Mouse (Mus musculus) midbrain, embryonic 15.5 days (tissue): ENCODE results near the gene Upk1a. TPM values are rescaled to one million over a fixed set of nuclear protein-coding genes. Genes with fewer than 3 reads are reported as not detected.

Experiments
- ATAC-seq: fragments of 200-750 bp; cut with Nextera tagmentation; replicated peaks from 2 replicates; pipeline ENCODE4 v1.8.0; 2017; ENCODE audit warnings: moderate TSS enrichment
- H3K27ac ChIP-seq: fragments of 300-500 bp; sonication (generic); 2 replicates; pipeline ENCODE4 v1.5.1; 2015; ENCODE audit warnings: mild to moderate bottlenecking, inconsistent platforms
- H3K27me3 ChIP-seq: fragments of 300-500 bp; sonication (generic); replicated peaks from 2 replicates; pipeline ENCODE4 v1.6.1; 2015; ENCODE audit warnings: inconsistent platforms
- H3K36me3 ChIP-seq: fragments of 300-500 bp; sonication (generic); replicated peaks from 2 replicates; pipeline ENCODE4 v1.6.1; 2015; ENCODE audit warnings: inconsistent platforms
- H3K4me1 ChIP-seq: fragments of 300-500 bp; sonication (generic); 2 replicates; pipeline ENCODE4 v1.6.1; 2015; ENCODE audit warnings: inconsistent platforms
- H3K4me2 ChIP-seq: fragments of 300-500 bp; sonication (generic); 2 replicates; pipeline ENCODE4 v1.6.1; 2015; ENCODE audit warnings: inconsistent platforms, mild to moderate bottlenecking, moderate library complexity
- H3K4me3 ChIP-seq: fragments of 300-500 bp; sonication (generic); 2 replicates; pipeline ENCODE4 v1.5.1; 2015; ENCODE audit warnings: mild to moderate bottlenecking, inconsistent platforms
- H3K9ac ChIP-seq: fragments of 300-500 bp; sonication (generic); 2 replicates; pipeline ENCODE4 v1.6.1; 2015; ENCODE audit warnings: mild to moderate bottlenecking, inconsistent platforms
- H3K9me3 ChIP-seq: fragments of 300-500 bp; sonication (generic); 2 replicates; pipeline ENCODE4 v1.6.1; 2016; ENCODE audit warnings: inconsistent platforms
- WGBS: fragments of 180-500 bp; shearing (Covaris S2); methylation state at CpG from one replicate; pipeline ENCODE4 v1.1.7; 2015; ENCODE audit warnings: mixed read lengths; 5-methylcytosine and 5-hydroxymethylcytosine counted together
- polyA plus RNA-seq: library from polyadenylated mRNA; unstranded; fragments of >200 nt; fragmentation: Nextera tagmentation; extraction: Ambion mirVana; gene quantifications from 2 replicates; pipeline ENCODE4 v1.2.1, GENCODE M21; 2015

Gene Upk1a
- polyA plus RNA-seq, 1 experiment from 2014 or later = 0.58 TPM

- Histone ChIP-seq H3K36me3 (peaks cover 25% of the 10 kb centered on the region; the same call in 1 of the 2 replicates), H3K4me2 (peak overlapping the region; percentile 86), H3K4me1 (peaks cover 21% of the 10 kb centered on the region), H3K27ac (peak overlapping the region; percentile 90), H3K9me3 (no peaks in the 10 kb centered on the region), H3K9ac (peak overlapping the region; percentile 83), H3K27me3 (no peaks in the 10 kb centered on the region), H3K4me3 (peak overlapping the region; percentile 57)
- WGBS = under 1% methylated on average over 62 of the region's 67 CpGs
- ATAC-seq = peak; percentile 62
Measured at GRCm38 (mm10) chr7:30587842-30588667, 24.6 kb downstream of the Upk1a start.

- Histone ChIP-seq H3K27ac (no peak overlapping the region), H3K4me1 (peaks cover 21% of the 10 kb centered on the region), H3K27me3 (no peaks in the 10 kb centered on the region), H3K9ac (no peak overlapping the region), H3K4me2 (peak overlapping the region; percentile 86), H3K36me3 (peaks cover 38% of the 10 kb centered on the region), H3K9me3 (no peaks in the 10 kb centered on the region), H3K4me3 (peak overlapping the region; percentile 57; the same call in 1 of the 2 replicates)
- no peak for ATAC-seq
- 90% methylated on average over 28 of the region's 28 CpGs for WGBS
Measured at GRCm38 (mm10) chr7:30586455-30587020, 26.1 kb downstream of the Upk1a start.

GRCm38 (mm10) chr7:30585170-30585569 lies 27.5 kb downstream of the Upk1a start:
- H3K4me2 ChIP-seq = no peak overlapping the region
- H3K4me1 ChIP-seq = peaks cover 21% of the 10 kb centered on the region
- 96% methylated on average over 7 of the region's 7 CpGs for WGBS
- H3K27ac ChIP-seq = no peak overlapping the region
- H3K4me3 ChIP-seq = no peak overlapping the region
- no peak for ATAC-seq
- H3K27me3 ChIP-seq = no peaks in the 10 kb centered on the region
- peaks cover 50% of the 10 kb centered on the region for H3K36me3 ChIP-seq
- no peak overlapping the region for H3K9ac ChIP-seq
- no peaks in the 10 kb centered on the region for H3K9me3 ChIP-seq

GRCm38 (mm10) chr7:30584339-30584738 lies 28.3 kb downstream of the Upk1a start:
- H3K4me2 ChIP-seq = no peak overlapping the region
- H3K27ac ChIP-seq = no peak overlapping the region
- H3K4me3 ChIP-seq = no peak overlapping the region
- H3K27me3 ChIP-seq = no peaks in the 10 kb centered on the region
- H3K9ac ChIP-seq = no peak overlapping the region
- WGBS = 93% methylated on average over 10 of the region's 10 CpGs
- peaks cover 16% of the 10 kb centered on the region for H3K4me1 ChIP-seq
- ATAC-seq = no peak
- H3K36me3 ChIP-seq = peaks cover 59% of the 10 kb centered on the region
- no peaks in the 10 kb centered on the region for H3K9me3 ChIP-seq

- WGBS = 96% methylated on average over 16 of the region's 16 CpGs
- no peak overlapping the region for H3K9ac ChIP-seq
- ATAC-seq = no peak
Measured at GRCm38 (mm10) chr7:30581547-30581946, 31.1 kb downstream of the Upk1a start.

GRCm38 (mm10) chr7:30579950-30580349 lies 32.7 kb downstream of the Upk1a start:
- Histone ChIP-seq H3K27ac (no peak overlapping the region), H3K4me2 (no peak overlapping the region), H3K4me3 (no peak overlapping the region), H3K36me3 (peaks cover 92% of the 10 kb centered on the region), H3K9ac (no peak overlapping the region), H3K9me3 (no peaks in the 10 kb centered on the region), H3K27me3 (no peaks in the 10 kb centered on the region), H3K4me1 (no peaks in the 10 kb centered on the region)
- WGBS = 96% methylated on average over 8 of the region's 8 CpGs
- ATAC-seq = no peak

More at GRCm38 (mm10) chr7:30581547-30581946, 31.1 kb downstream of the Upk1a start:
- no peak overlapping the region for H3K4me3 ChIP-seq
- H3K4me1 ChIP-seq = peaks cover 3% of the 10 kb centered on the region
- H3K4me2 ChIP-seq = no peak overlapping the region
- no peaks in the 10 kb centered on the region for H3K27me3 ChIP-seq
- no peak overlapping the region for H3K27ac ChIP-seq
- no peaks in the 10 kb centered on the region for H3K9me3 ChIP-seq
- peaks cover 87% of the 10 kb centered on the region for H3K36me3 ChIP-seq

- no peak overlapping the region for H3K9ac ChIP-seq
- ATAC-seq = no peak
- H3K9me3 ChIP-seq = no peaks in the 10 kb centered on the region
- H3K4me2 ChIP-seq = no peak overlapping the region
- no peak overlapping the region for H3K27ac ChIP-seq
- 80% methylated on average over 2 of the region's 2 CpGs for WGBS
- H3K4me3 ChIP-seq = no peak overlapping the region
- no peaks in the 10 kb centered on the region for H3K4me1 ChIP-seq
- no peaks in the 10 kb centered on the region for H3K27me3 ChIP-seq
- H3K36me3 ChIP-seq = peaks cover 95% of the 10 kb centered on the region
Measured at GRCm38 (mm10) chr7:30572969-30573368, 39.7 kb downstream of the Upk1a start.

- 92% methylated on average over 5 of the region's 5 CpGs for WGBS
- H3K4me1 ChIP-seq = no peaks in the 10 kb centered on the region
- H3K27ac ChIP-seq = no peak overlapping the region
- H3K4me2 ChIP-seq = no peak overlapping the region
- no peak overlapping the region for H3K4me3 ChIP-seq
- no peaks in the 10 kb centered on the region for H3K27me3 ChIP-seq
- H3K9me3 ChIP-seq = no peaks in the 10 kb centered on the region
- no peak overlapping the region for H3K9ac ChIP-seq
- H3K36me3 ChIP-seq = peaks cover 92% of the 10 kb centered on the region
- ATAC-seq = no peak
Measured at GRCm38 (mm10) chr7:30572389-30572788, 40.3 kb downstream of the Upk1a start.

- Histone ChIP-seq H3K4me1 (peaks cover 9% of the 10 kb centered on the region), H3K4me2 (no peak overlapping the region), H3K27ac (no peak overlapping the region), H3K36me3 (peaks cover 56% of the 10 kb centered on the region), H3K4me3 (no peak overlapping the region), H3K9ac (no peak overlapping the region), H3K9me3 (no peaks in the 10 kb centered on the region), H3K27me3 (no peaks in the 10 kb centered on the region)
- 90% methylated on average over 11 of the region's 11 CpGs for WGBS
- ATAC-seq = no peak
Measured at GRCm38 (mm10) chr7:30567555-30567954, 45.1 kb downstream of the Upk1a start.

GRCm38 (mm10) chr7:30566033-30566432 lies 46.6 kb downstream of the Upk1a start:
- Histone ChIP-seq H3K36me3 (peaks cover 43% of the 10 kb centered on the region), H3K27ac (no peak overlapping the region), H3K9me3 (no peaks in the 10 kb centered on the region), H3K4me1 (peaks cover 15% of the 10 kb centered on the region), H3K4me3 (no peak overlapping the region), H3K27me3 (no peaks in the 10 kb centered on the region), H3K4me2 (no peak overlapping the region), H3K9ac (no peak overlapping the region)
- no peak for ATAC-seq
- WGBS = 92% methylated on average over 9 of the region's 9 CpGs

- no peak within 1 kb of the TSS for H3K27ac ChIP-seq
- no peaks in the 10 kb centered on the region for H3K27me3 ChIP-seq
- peak within 1 kb of the TSS; percentile 89 for H3K4me2 ChIP-seq
- H3K36me3 ChIP-seq = peaks cover 34% of the 10 kb centered on the region
- H3K9me3 ChIP-seq = no peaks in the 10 kb centered on the region
- ATAC-seq = no peak
- WGBS = 92% methylated on average over 12 of the region's 12 CpGs
- H3K9ac ChIP-seq = no peak within 1 kb of the TSS
- no peak within 1 kb of the TSS for H3K4me3 ChIP-seq
- H3K4me1 ChIP-seq = peaks cover 19% of the 10 kb centered on the region
Measured at GRCm38 (mm10) chr7:30564970-30565571, 47.6 kb downstream of the Upk1a start, which contains the start of gene Igflr1. Gene Igflr1, plus strand, starts transcription at chr7:30565427.

GRCm38 (mm10) chr7:30563906-30564280 lies 48.8 kb downstream of the Upk1a start:
- Histone ChIP-seq H3K4me2 (peak overlapping the region; percentile 89), H3K4me3 (peak overlapping the region; percentile 95), H3K4me1 (peaks cover 24% of the 10 kb centered on the region), H3K36me3 (peaks cover 22% of the 10 kb centered on the region; the same call in 1 of the 2 replicates), H3K27ac (peak overlapping the region; percentile 96), H3K9me3 (no peaks in the 10 kb centered on the region), H3K27me3 (no peaks in the 10 kb centered on the region), H3K9ac (peak overlapping the region; percentile 84)
- no peak for ATAC-seq
- 30% methylated on average over 6 of the region's 6 CpGs for WGBS
